Mouse (Mus musculus) C2C12 (cell line): Measurements from ENCODE around the gene Pik3c2a.

ENCODE experiments used
- CEBPB ChIP-seq: IDR thresholded peaks from one replicate; pipeline ENCODE4 v1.6.1; 2011; ENCODE audit warnings: low read depth, mild to moderate bottlenecking, control low read depth, moderate library complexity
- CTCF ChIP-seq: IDR thresholded peaks from one replicate; pipeline ENCODE4 v1.5.1; 2011; ENCODE audit not compliant: control insufficient read depth, insufficient read depth, insufficient read length
- FOSL1 ChIP-seq: IDR thresholded peaks from one replicate; pipeline ENCODE4 v1.8.0; 2011; ENCODE audit warnings: mild to moderate bottlenecking, low read length; ENCODE audit not compliant: poor library complexity, insufficient read depth, severe bottlenecking

- no peak for TF ChIP-seq CTCF
- no peak for TF ChIP-seq CEBPB
- TF ChIP-seq FOSL1: no peak
These were observed 1.9 kb downstream of the Pik3c2a start for GRCm38 (mm10) chr7:116441346-116441745.
